Mouse (Mus musculus): ENCODE results near the gene Gm20890. TPM values are rescaled to one million over a fixed set of nuclear protein-coding genes. Genes with fewer than 3 reads are reported as not detected.

Gm20890 gene
- not detected for polyA plus RNA-seq (2014; fragmentation: Illumina TruSeq; extraction: RNeasy Lipid Tissue Mini Kit (QIAGEN cat#74804))

DNA sequence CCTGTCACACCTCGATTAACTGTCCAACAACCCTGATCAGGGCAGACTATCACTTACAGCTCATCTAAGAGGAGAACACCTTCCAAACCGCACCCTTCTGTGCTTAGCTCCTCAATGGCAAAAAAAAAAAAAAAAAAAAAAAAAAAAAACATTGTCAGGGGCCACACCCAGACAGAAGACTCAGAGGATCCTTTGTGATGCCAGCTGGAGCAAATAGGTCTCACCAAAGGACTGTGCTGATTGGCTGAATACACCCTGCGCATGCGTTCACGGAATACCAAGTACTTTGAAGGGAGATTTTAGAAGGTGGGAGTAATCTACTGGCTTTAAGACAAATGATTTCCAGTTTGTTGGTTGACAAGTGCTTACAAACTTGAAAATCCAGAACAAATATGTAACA is at the start of gene Gm20890:
Gene Gm20890 (minus strand): TSS at position 101 of the 400 bp plus-strand sequence.

All from ovary, adult 10 weeks (tissue).